Mouse (Mus musculus): ENCODE results near the gene Bphl.

Bphl gene

GRCm38 (mm10) chr13:34037172-34038055 lies at the start of gene Bphl:
TSS of gene Bphl (plus strand) at chr13:34037597.
- peak; percentile 93 for DNase-seq (ENCODE audit: low spot score)

GRCm38 (mm10) chr13:33989625-33990024 lies 47.8 kb upstream of the Bphl start:
- DNase-seq (ENCODE audit: low spot score) = no peak

GRCm38 (mm10) chr13:33995197-33995596 lies 42.2 kb upstream of the Bphl start:
- peak; percentile 76 for DNase-seq (ENCODE audit: low spot score)

DNA sequence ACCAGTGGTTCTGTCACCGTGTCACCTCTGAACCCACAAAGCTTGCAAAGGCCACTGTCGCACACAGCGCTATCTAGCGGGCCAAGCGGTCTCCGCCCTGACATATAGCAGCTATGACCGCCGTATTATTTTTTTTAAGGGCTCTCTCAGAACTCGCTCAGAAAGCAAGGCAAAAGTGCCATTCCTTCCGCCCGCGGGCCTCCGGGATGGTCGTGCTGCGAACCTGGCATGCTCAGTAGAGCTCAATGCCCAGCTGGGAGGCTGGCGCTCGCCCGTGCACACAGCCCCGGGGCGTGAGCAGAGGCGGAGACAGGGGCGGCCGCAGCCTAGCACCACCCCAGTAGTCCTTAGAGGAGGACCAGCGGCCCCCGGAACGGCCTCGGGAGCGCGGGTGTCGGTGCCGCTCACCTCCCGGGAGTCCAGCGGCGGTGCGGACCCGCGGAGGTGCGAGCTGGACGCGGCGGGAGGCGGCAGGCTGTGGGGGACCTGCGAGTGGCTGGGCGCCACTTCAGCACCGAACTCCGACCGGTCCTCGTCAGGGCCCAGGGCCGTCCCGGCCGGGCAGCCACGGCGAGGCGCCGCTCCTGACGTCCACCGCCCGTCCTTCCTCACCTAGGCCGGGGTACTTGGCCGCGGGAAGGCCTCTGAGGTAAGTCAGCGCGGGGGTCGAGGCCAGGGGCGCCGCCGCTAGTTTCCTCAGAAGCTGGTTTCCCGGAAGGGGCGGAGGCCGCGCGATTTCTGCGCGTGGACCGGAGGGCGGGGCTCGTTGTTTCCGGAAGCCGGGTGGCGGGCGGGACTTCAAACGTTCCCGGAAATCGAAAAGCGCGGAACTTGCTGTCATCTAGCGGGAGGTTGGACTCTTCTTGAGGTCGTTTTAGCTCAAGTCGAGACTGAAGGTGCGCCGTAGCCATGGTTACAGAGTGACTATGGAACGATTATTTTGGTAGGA lies 35.1 kb upstream of the Bphl start, which contains the start of the genes Ripk1 and Serpinb6a:
Gene Ripk1, plus strand, starts transcription at position 306 of the 949 bp plus-strand sequence.
Gene Serpinb6a, minus strand, starts transcription at position 737 of the 949 bp plus-strand sequence.
- peak; percentile 89 for DNase-seq (ENCODE audit: low spot score)

- no peak for DNase-seq (ENCODE audit: low spot score)
Observed at GRCm38 (mm10) chr13:34003058-34003457, 34.3 kb upstream of the Bphl start.

DNA sequence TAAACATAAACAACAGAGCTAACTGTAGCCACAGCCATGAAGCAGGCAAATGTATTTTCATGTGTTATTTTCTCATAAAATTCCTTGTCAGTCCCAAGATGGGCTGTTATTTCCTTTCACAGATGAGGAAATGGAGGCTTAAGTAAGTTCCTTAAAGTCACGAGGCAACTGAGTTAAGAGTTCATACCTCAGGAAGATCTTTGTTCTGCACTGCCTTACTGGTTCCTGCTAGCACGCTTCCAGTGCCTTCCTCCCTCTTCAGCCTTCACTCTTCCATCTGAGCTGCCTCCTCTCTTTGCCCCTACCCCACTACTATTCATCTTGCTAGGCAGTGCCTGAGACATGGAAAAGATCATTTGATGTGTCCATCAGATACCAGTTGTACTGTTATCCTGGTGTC lies 30.2 kb upstream of the Bphl start:
- DNase-seq (ENCODE audit: low spot score) = no peak

DNA sequence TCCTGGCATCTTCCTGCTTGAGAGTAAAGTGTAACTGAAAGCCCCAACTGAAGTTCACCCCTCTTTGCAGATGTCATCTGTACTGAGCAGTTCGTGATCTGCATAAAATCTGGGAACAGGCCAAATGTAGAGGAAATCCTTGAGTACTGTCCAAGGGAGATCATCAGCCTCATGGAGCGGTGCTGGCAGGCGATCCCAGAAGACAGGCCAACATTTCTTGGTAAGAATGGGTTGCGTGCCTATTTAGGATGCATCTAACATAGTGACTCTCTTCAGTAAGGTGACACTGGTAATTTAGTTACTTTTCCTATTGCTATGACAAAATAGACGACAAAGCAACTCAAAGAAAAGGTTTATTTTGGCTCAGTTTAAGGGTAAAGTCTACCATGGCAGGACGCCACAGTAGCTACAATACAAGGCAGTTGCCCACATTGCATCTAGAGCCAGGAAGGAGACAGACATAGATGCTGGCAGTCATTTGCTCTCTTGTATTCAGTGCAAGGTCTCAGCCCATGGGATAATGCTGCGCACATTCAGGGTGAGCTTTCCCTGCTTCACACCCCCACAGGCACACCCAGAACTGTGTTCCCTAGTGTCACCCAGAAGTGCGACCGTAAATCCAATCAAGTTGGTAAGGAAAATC lies 20.3 kb upstream of the Bphl start:
- no peak for DNase-seq (ENCODE audit: low spot score)

DNA sequence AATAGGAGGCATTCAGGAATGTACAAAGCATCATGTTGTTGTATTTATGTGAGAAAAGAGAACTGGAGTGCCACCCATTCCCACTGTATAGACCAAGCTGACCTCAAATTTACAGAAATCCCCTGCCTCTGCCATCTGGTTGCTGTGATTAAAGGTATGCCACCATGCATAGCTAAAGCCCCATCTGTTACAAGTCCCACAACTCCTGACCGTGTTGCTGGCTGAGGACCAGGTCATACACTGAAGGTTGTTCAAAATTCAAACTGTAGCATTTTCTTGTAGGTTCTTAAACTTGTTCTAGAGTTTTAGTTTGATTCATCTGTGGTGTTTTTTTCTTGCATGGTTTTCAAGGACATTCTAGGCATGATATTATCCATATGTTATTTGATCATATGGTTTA lies 18.9 kb upstream of the Bphl start:
- DNase-seq (ENCODE audit: low spot score) = no peak

DNA sequence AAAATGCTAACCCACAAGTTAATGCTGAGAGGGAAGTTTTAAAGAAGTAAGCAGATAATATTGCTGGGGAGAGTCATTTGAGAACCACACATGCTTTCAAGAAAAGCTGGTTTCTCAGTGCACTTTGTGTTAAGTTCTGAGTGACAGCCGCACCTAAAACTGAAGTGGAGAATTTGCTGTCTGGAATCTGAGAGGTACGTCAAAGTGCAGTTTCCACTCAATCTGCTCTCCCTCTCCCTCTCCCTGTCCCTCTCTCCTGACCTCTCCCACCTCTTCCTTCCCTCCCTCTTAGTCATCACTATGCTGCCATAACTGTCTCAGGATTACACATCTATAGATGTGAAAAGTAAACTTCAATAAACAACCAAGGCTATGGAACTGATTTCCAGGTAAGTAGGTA lies 15.4 kb upstream of the Bphl start:
- no peak for DNase-seq (ENCODE audit: low spot score)

DNA sequence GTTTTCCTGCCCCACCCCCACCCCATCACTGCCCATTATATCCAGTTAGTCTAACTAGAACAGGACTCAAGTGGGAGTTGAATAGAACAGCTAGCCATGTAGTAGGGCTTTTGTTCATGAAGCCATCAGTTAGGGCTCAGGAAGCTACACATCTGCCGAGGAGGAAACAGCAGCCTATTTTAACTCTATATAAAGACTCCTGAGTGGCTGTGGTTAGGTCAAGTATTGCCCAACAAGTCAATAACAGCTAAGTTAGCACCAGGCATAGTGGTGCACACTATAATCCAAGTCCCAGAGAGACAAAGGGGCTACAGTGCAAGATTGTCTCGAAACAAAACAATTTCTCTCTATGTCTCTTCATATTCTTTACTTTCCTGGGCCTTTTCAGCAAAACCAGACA lies 5.4 kb upstream of the Bphl start:
- no peak for DNase-seq (ENCODE audit: low spot score)

DNA sequence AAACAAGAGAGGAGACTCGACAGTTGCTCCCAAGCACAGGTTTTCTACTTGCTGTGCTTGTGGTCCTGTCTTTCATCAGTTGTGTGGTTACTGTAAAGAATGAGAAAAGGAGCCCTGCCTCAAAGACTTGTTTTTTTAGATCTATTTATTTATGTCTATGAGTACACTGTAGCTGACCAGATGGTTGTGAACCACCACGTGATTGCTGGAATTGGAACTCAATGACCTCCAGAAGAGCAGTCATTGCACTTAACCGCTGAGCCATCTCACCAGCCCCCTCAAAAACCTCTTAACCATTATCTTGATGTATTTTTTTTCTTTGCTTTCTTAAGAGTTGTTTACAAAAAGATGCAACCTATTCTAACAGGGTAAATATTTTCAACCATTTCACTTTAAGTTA lies 2.0 kb upstream of the Bphl start:
- no peak for DNase-seq (ENCODE audit: low spot score)

DNA sequence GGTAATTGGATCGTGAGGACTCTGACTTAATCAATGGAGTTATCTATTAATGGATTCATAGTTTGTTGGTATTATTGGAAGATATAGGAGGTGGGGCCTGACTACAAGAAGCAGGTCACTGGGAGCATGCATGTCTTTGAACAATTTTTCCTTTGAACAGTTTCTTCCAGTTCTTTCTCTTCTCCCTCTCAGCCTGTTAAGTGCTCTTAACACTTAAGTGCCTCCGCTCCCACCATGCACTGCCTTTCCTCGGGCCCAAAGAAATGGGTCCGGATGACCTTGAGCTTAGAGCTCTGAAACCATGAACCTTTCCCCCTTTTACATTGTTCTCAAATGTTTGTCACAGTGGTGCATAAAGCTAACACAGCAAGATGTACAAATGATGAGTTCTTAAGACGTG lies 671 bp upstream of the Bphl start:
- DNase-seq (ENCODE audit: low spot score) = no peak

GRCm38 (mm10) chr13:34038056-34038432 lies 647 bp downstream of the Bphl start:
- no peak for DNase-seq (ENCODE audit: low spot score)

- DNase-seq (ENCODE audit: low spot score) = no peak
Observed at GRCm38 (mm10) chr13:34038901-34039341, 1.5 kb downstream of the Bphl start.

GRCm38 (mm10) chr13:34040091-34040490 lies 2.7 kb downstream of the Bphl start:
- no peak for DNase-seq (ENCODE audit: low spot score)

- DNase-seq (ENCODE audit: low spot score) = no peak
Observed at GRCm38 (mm10) chr13:34043716-34044393, 6.5 kb downstream of the Bphl start.

GRCm38 (mm10) chr13:34045511-34046249 lies 8.3 kb downstream of the Bphl start:
- no peak for DNase-seq (ENCODE audit: low spot score)

DNA sequence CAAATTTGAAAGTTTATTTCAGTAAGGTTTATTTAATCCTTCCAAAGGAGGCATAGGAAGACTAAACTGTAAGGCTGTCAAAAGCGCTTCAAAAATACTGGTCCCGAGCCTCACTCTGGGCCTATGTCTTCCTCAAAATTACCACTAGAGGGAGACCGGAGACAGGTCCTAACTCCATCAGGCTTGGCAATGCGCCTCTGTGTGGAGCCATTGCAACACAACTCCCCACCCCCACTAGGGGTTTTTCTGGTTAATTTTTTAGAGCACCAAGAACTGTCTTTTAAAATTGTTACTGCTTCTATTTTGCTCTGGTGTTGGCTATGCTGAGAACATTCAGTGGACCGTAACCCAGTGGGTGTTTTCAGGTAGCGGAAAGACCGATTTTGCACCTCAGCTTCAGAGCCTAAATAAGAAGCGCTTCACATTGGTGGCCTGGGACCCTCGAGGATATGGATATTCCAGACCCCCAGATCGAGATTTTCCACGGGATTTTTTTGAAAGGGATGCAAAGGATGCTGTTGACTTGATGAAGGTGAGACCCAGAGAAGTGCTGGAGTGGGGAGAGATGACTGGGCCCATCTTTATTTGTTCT lies 9.1 kb downstream of the Bphl start:
- peak; percentile 91 for DNase-seq (ENCODE audit: low spot score)

- DNase-seq (ENCODE audit: low spot score) = no peak
Observed at GRCm38 (mm10) chr13:34047526-34047925, 10.1 kb downstream of the Bphl start.

- DNase-seq (ENCODE audit: low spot score) = no peak
Observed at GRCm38 (mm10) chr13:34050479-34050878, 13.1 kb downstream of the Bphl start.
